Mouse (Mus musculus) ES-Bruce4 (cell line): ENCODE results near the gene Cdh6. TPM values are rescaled to one million over a fixed set of nuclear protein-coding genes. Genes with fewer than 3 reads are reported as not detected.
A peak's percentile ranks its signal among the peaks of the same experiment; 100 is the strongest.

Experiments
- H3K27ac ChIP-seq: 2 replicates; pipeline ENCODE4 v1.5.1; 2012; ENCODE audit warnings: low read length, inconsistent platforms; ENCODE audit not compliant: insufficient read depth
- H3K27me3 ChIP-seq: 2 replicates; pipeline ENCODE4 v1.6.1; 2012; ENCODE audit warnings: mild to moderate bottlenecking, low read length, inconsistent platforms; ENCODE audit not compliant: control insufficient read depth, poor library complexity, insufficient read depth, severe bottlenecking
- H3K36me3 ChIP-seq: 2 replicates; pipeline ENCODE4 v1.6.1; 2012; ENCODE audit warnings: inconsistent platforms, mild to moderate bottlenecking, low read length, moderate library complexity; ENCODE audit not compliant: control insufficient read depth, poor library complexity, insufficient read depth, severe bottlenecking
- H3K4me1 ChIP-seq: one replicate; pipeline ENCODE4 v1.8.1; 2011; ENCODE audit warnings: low read length; ENCODE audit not compliant: control insufficient read depth, insufficient read depth
- H3K4me3 ChIP-seq: 2 replicates; pipeline ENCODE4 v1.5.1; 2011; ENCODE audit warnings: low read depth, mild to moderate bottlenecking, low read length
- H3K9ac ChIP-seq: 2 replicates; pipeline ENCODE4 v1.6.1; 2012; ENCODE audit warnings: low read depth, mild to moderate bottlenecking, inconsistent platforms; ENCODE audit not compliant: poor library complexity, severe bottlenecking
- H3K9me3 ChIP-seq: replicated peaks from 2 replicates; pipeline ENCODE4 v1.6.1; 2012; ENCODE audit warnings: mild to moderate bottlenecking, low read length, inconsistent platforms; ENCODE audit not compliant: control insufficient read depth, poor library complexity, insufficient read depth, severe bottlenecking
- CTCF ChIP-seq: IDR thresholded peaks from one replicate; pipeline ENCODE4 v1.8.1; 2011; ENCODE audit warnings: low read depth, low read length
- EP300 ChIP-seq: IDR thresholded peaks from 2 replicates; pipeline ENCODE4 v1.6.1; 2011; ENCODE audit warnings: low read depth, low read length; ENCODE audit not compliant: insufficient read depth
- POLR2A ChIP-seq: IDR thresholded peaks from one replicate; pipeline ENCODE4 v1.8.1; 2011; ENCODE audit warnings: low read length; ENCODE audit not compliant: insufficient read depth
- polyA plus RNA-seq: library from polyadenylated mRNA; stranded (reverse); fragments of >200 nt; gene quantifications from 2 replicates; pipeline ENCODE4 v1.2.4, GENCODE M21; 2011; ENCODE audit warnings: low read depth; ENCODE audit not compliant: missing spikeins, insufficient read depth, insufficient read length

Gene Cdh6
- polyA plus RNA-seq: 0.12 and 0.41 TPM in 2 replicates

- Histone ChIP-seq H3K4me3 (peak within 1 kb of the TSS; percentile 63), H3K36me3 (no peaks in the 10 kb centered on the region), H3K9ac (peak within 1 kb of the TSS; percentile 32; the same call in 1 of the 2 replicates), H3K4me1 (no peaks in the 10 kb centered on the region), H3K27me3 (peaks cover 19% of the 10 kb centered on the region), H3K27ac (no peak within 1 kb of the TSS), H3K9me3 (no peaks in the 10 kb centered on the region)
- TF ChIP-seq EP300: no peak
- no peak for TF ChIP-seq CTCF
- no peak for TF ChIP-seq POLR2A
Measured at GRCm38 (mm10) chr15:13173071-13173778, at the start of gene Cdh6. TSS of gene Cdh6 (minus strand) at chr15:13173675.

GRCm38 (mm10) chr15:13219727-13220454 lies 46.4 kb upstream of the Cdh6 start:
- no peak for TF ChIP-seq POLR2A
- H3K4me1 ChIP-seq: no peaks in the 10 kb centered on the region
- no peak overlapping the region for H3K4me3 ChIP-seq
- H3K27ac ChIP-seq: no peak overlapping the region
- H3K27me3 ChIP-seq: no peaks in the 10 kb centered on the region; the same call in 1 of the 2 replicates
- no peak overlapping the region for H3K9ac ChIP-seq
- no peaks in the 10 kb centered on the region for H3K36me3 ChIP-seq
- no peaks in the 10 kb centered on the region for H3K9me3 ChIP-seq

GRCm38 (mm10) chr15:13217800-13218199 lies 44.3 kb upstream of the Cdh6 start:
- Histone ChIP-seq H3K9me3 (no peaks in the 10 kb centered on the region), H3K9ac (no peak overlapping the region), H3K4me3 (no peak overlapping the region), H3K36me3 (no peaks in the 10 kb centered on the region), H3K27ac (no peak overlapping the region), H3K27me3 (no peaks in the 10 kb centered on the region; the same call in 1 of the 2 replicates), H3K4me1 (no peaks in the 10 kb centered on the region)
- no peak for TF ChIP-seq CTCF
- TF ChIP-seq EP300: no peak

GRCm38 (mm10) chr15:13217161-13217560 lies 43.7 kb upstream of the Cdh6 start:
- TF ChIP-seq EP300 (no peak), CTCF (no peak), POLR2A (no peak)
- H3K27ac ChIP-seq: no peak overlapping the region

GRCm38 (mm10) chr15:13212956-13213355 lies 39.5 kb upstream of the Cdh6 start:
- Histone ChIP-seq H3K9me3 (no peaks in the 10 kb centered on the region), H3K4me1 (no peaks in the 10 kb centered on the region), H3K27me3 (no peaks in the 10 kb centered on the region), H3K9ac (no peak overlapping the region), H3K4me3 (no peak overlapping the region), H3K36me3 (no peaks in the 10 kb centered on the region), H3K27ac (no peak overlapping the region)
- no peak for TF ChIP-seq EP300
- no peak for TF ChIP-seq POLR2A
- TF ChIP-seq CTCF: no peak

More at GRCm38 (mm10) chr15:13217161-13217560, 43.7 kb upstream of the Cdh6 start:
- Histone ChIP-seq H3K27me3 (no peaks in the 10 kb centered on the region; the same call in 1 of the 2 replicates), H3K36me3 (no peaks in the 10 kb centered on the region), H3K9me3 (no peaks in the 10 kb centered on the region), H3K9ac (no peak overlapping the region), H3K4me3 (no peak overlapping the region), H3K4me1 (no peaks in the 10 kb centered on the region)

- no peaks in the 10 kb centered on the region for H3K27me3 ChIP-seq
- no peak overlapping the region; the same call in 1 of the 2 replicates for H3K27ac ChIP-seq
- no peak overlapping the region for H3K9ac ChIP-seq
- H3K9me3 ChIP-seq: no peaks in the 10 kb centered on the region
- no peaks in the 10 kb centered on the region for H3K4me1 ChIP-seq
- no peak for TF ChIP-seq EP300
- no peak for TF ChIP-seq CTCF
- TF ChIP-seq POLR2A: no peak
- no peak overlapping the region for H3K4me3 ChIP-seq
- H3K36me3 ChIP-seq: no peaks in the 10 kb centered on the region
Measured at GRCm38 (mm10) chr15:13212027-13212685, 38.7 kb upstream of the Cdh6 start.
